Mouse (Mus musculus) retina, postnatal 1 day (tissue): ENCODE measurements at regions not wholly inside any gene's neighbourhood (a gene's known extent, or its start where the extent isn't known, plus 50 kb on each side); places are given as distances from the start of the nearest gene placed in this dataset.
A peak's percentile ranks its signal among the peaks of the same experiment; 100 is the strongest.

Source experiments
- DNase-seq: peaks from one replicate; pipeline ENCODE4 v3.0.0-alpha.2; 2012

- no peak for DNase-seq
Measured at GRCm38 (mm10) chr7:70433838-70434237, 67.3 kb upstream of the Nr2f2 start.

GRCm38 (mm10) chr7:70433358-70433757 lies 66.8 kb upstream of the Nr2f2 start:
- no peak for DNase-seq

GRCm38 (mm10) chr7:70431712-70432111 lies 65.2 kb upstream of the Nr2f2 start:
- DNase-seq: no peak

GRCm38 (mm10) chr7:70429326-70429725 lies 62.8 kb upstream of the Nr2f2 start:
- peak; percentile 11 for DNase-seq

GRCm38 (mm10) chr7:70424231-70424620 lies 57.7 kb upstream of the Nr2f2 start:
- DNase-seq: peak; percentile 70

GRCm38 (mm10) chr7:70423524-70424230 lies 57.1 kb upstream of the Nr2f2 start:
- DNase-seq: peak; percentile 12

- DNase-seq: no peak
Measured at GRCm38 (mm10) chr7:70416185-70416941, 49.8 kb upstream of the Nr2f2 start.
